Mouse (Mus musculus) frontal cortex, postnatal 25 days (tissue): ENCODE data around the gene Elf5.

Source experiments
- DNase-seq, 2 experiments: peaks; one replicate each; pipeline ENCODE4 v3.0.0; 2022; ENCODE audit warnings: low spot score in 2 of 2

Gene Elf5

GRCm38 (mm10) chr2:103476657-103477056 lies 65.2 kb downstream of the Elf5 start:
- no peak for DNase-seq

GRCm38 (mm10) chr2:103477456-103477855 lies 66.0 kb downstream of the Elf5 start:
- DNase-seq, result no peak

- no peak for DNase-seq
Measured at GRCm38 (mm10) chr2:103478326-103478725, 66.8 kb downstream of the Elf5 start.

- no peak for DNase-seq
Measured at GRCm38 (mm10) chr2:103480240-103480639, 68.8 kb downstream of the Elf5 start.

GRCm38 (mm10) chr2:103480871-103481270 lies 69.4 kb downstream of the Elf5 start:
- DNase-seq, result no peak

- DNase-seq, result no peak
Measured at GRCm38 (mm10) chr2:103481314-103482231, 70.1 kb downstream of the Elf5 start.

- DNase-seq, result no peak
Measured at GRCm38 (mm10) chr2:103483289-103483985, 71.9 kb downstream of the Elf5 start.

- no peak for DNase-seq
Measured at GRCm38 (mm10) chr2:103483986-103484520, 72.6 kb downstream of the Elf5 start.

GRCm38 (mm10) chr2:103484617-103485401 lies 73.3 kb downstream of the Elf5 start, which contains the start of gene Cat:
Cat (minus strand) TSS chr2:103485160.
- DNase-seq, result peak; percentile 93 to 94

GRCm38 (mm10) chr2:103492526-103492925 lies 81.0 kb downstream of the Elf5 start:
- no peak for DNase-seq

- DNase-seq, result no peak
Measured at GRCm38 (mm10) chr2:103493827-103494226, 82.3 kb downstream of the Elf5 start.

- no peak for DNase-seq
Measured at GRCm38 (mm10) chr2:103495633-103496418, 84.3 kb downstream of the Elf5 start.
